Mouse (Mus musculus) heart, adult 2 months (tissue): ENCODE measurements around the gene Ifitm2. TPM values are rescaled to one million over a fixed set of nuclear protein-coding genes. Genes with fewer than 3 reads are reported as not detected.

ENCODE experiments used
- DNase-seq, 2 experiments: peaks; one replicate each; pipeline ENCODE4 v3.0.0; 2021
- H3K27ac ChIP-seq: fragments of 200-600 bp; 2 replicates; pipeline ENCODE4 v1.8.1; 2022
- H3K27me3 ChIP-seq: fragments of 200-500 bp; 2 replicates; pipeline ENCODE4 v1.6.1; 2012; ENCODE audit warnings: mild to moderate bottlenecking, low read length, inconsistent platforms, mixed read lengths; ENCODE audit not compliant: control insufficient read depth, insufficient read depth
- H3K36me3 ChIP-seq: fragments of 200-500 bp; 2 replicates; pipeline ENCODE4 v1.6.1; 2012; ENCODE audit warnings: low read length, inconsistent platforms; ENCODE audit not compliant: control insufficient read depth, insufficient read depth
- H3K4me1 ChIP-seq: fragments of 200-500 bp; 2 replicates; pipeline ENCODE4 v1.6.1; 2011; ENCODE audit warnings: low read length; ENCODE audit not compliant: control insufficient read depth, insufficient read depth
- H3K4me3 ChIP-seq: fragments of 200-600 bp; 2 replicates; pipeline ENCODE4 v1.8.1; 2022
- H3K79me2 ChIP-seq: fragments of 200-500 bp; replicated peaks from 2 replicates; pipeline ENCODE4 v1.6.1; 2012; ENCODE audit warnings: mild to moderate bottlenecking, inconsistent platforms, low read length, moderate library complexity, mixed read lengths; ENCODE audit not compliant: control insufficient read depth, insufficient read depth
- H3K9ac ChIP-seq: fragments of 200-500 bp; 2 replicates; pipeline ENCODE4 v1.6.1; 2012; ENCODE audit warnings: low read depth, mild to moderate bottlenecking, control low read depth, inconsistent platforms, low read length, mixed read lengths
- CTCF ChIP-seq: fragments of 200-600 bp; IDR thresholded peaks from 2 replicates; pipeline ENCODE4 v1.8.1; 2022; ENCODE audit warnings: antibody characterized with exemption, mild to moderate bottlenecking, moderate library complexity
- EP300 ChIP-seq: fragments of 200-500 bp; IDR thresholded peaks from 2 replicates; pipeline ENCODE4 v1.6.1; 2011; ENCODE audit warnings: low read depth, low read length, control low read depth; ENCODE audit not compliant: insufficient read depth
- POLR2A ChIP-seq: fragments of 200-500 bp; IDR thresholded peaks from 2 replicates; pipeline ENCODE4 v1.6.1; 2011; ENCODE audit warnings: mild to moderate bottlenecking, low read depth, low read length, control low read depth; ENCODE audit not compliant: insufficient read depth
- WGBS: fragments of 180-500 bp; shearing (Covaris S2); methylation state at CpG from one replicate; pipeline ENCODE4 v1.1.7; 2018; 5-methylcytosine and 5-hydroxymethylcytosine counted together
- intact Hi-C: fragments of 180-260 bp; cut with DNase I; formaldehyde crosslinking; loops from one replicate; pipeline ENCODE4 v1.15.1; 2025
- polyA plus RNA-seq: library from polyadenylated mRNA; depleted of rRNA; stranded (reverse); fragments of >200 nt; gene quantifications from 2 replicates; pipeline ENCODE4 v1.2.3, GENCODE M21; 2012
- total RNA-seq, 2 experiments: library from RNA; stranded (reverse); gene quantifications; 2 replicates each; pipeline ENCODE4 v1.2.3; 2021

Ifitm2 gene
- total and polyA plus RNA-seq, 3 experiments = 107 to 368 (median 113) TPM

- Histone ChIP-seq H3K4me1 (peaks cover 50% of the 10 kb centered on the region), H3K36me3 (no peaks in the 10 kb centered on the region; the same call in 1 of the 2 replicates), H3K4me3 (peak within 1 kb of the TSS; percentile 38; the same call in 1 of the 2 replicates), H3K27ac (peak within 1 kb of the TSS; percentile 87), H3K79me2 (0 out of 2 replicates have a peak, but pooled peaks cover 2% of the 10 kb centered on the region), H3K27me3 (no peaks in the 10 kb centered on the region), H3K9ac (peak within 1 kb of the TSS; percentile 56)
- intact Hi-C loops = no loop called here
- TF ChIP-seq POLR2A (no peak), EP300 (no peak), CTCF (no peak)
- WGBS = 83% methylated on average over 16 of the region's 16 CpGs
- DNase-seq = no peak
Measured at GRCm38 (mm10) chr7:140949824-140950530, 5.8 kb downstream of the Ifitm2 start, which contains the start of gene Ifitm5. Ifitm5 (minus strand) TSS chr7:140950291.

GRCm38 (mm10) chr7:140949255-140949654 lies 6.5 kb downstream of the Ifitm2 start:
- H3K27ac ChIP-seq = peak overlapping the region; percentile 11
- no peaks in the 10 kb centered on the region for H3K27me3 ChIP-seq
- no peaks in the 10 kb centered on the region; the same call in 1 of the 2 replicates for H3K36me3 ChIP-seq
- peaks cover 50% of the 10 kb centered on the region for H3K4me1 ChIP-seq
- 0 out of 2 replicates have a peak, but pooled peaks cover 2% of the 10 kb centered on the region for H3K79me2 ChIP-seq
- intact Hi-C loops = no loop called here
- no peak for DNase-seq
- H3K9ac ChIP-seq = no peak overlapping the region
- no peak for TF ChIP-seq CTCF
- TF ChIP-seq EP300 = no peak
- TF ChIP-seq POLR2A = no peak
- WGBS = 89% methylated on average over 6 of the region's 6 CpGs
- no peak overlapping the region for H3K4me3 ChIP-seq

GRCm38 (mm10) chr7:140948161-140948560 lies 7.6 kb downstream of the Ifitm2 start:
- peak overlapping the region; percentile 73 for H3K27ac ChIP-seq
- peaks cover 49% of the 10 kb centered on the region for H3K4me1 ChIP-seq
- WGBS = 21% methylated on average over 8 of the region's 8 CpGs
- no peak overlapping the region for H3K4me3 ChIP-seq
- H3K9ac ChIP-seq = no peak overlapping the region
- DNase-seq = peak in 1 of 2 experiments; percentile 32
- no peaks in the 10 kb centered on the region; the same call in 1 of the 2 replicates for H3K36me3 ChIP-seq
- 0 out of 2 replicates have a peak, but pooled peaks cover 2% of the 10 kb centered on the region for H3K79me2 ChIP-seq
- TF ChIP-seq POLR2A = no peak
- TF ChIP-seq EP300 = no peak
- no peak for TF ChIP-seq CTCF
- intact Hi-C loops = no loop called here
- no peaks in the 10 kb centered on the region for H3K27me3 ChIP-seq

GRCm38 (mm10) chr7:140946980-140947379 lies 8.8 kb downstream of the Ifitm2 start:
- H3K9ac ChIP-seq = 0 out of 2 replicates have a peak overlapping the region, but pooled peaks have one; percentile 11
- peak overlapping the region; percentile 73 for H3K27ac ChIP-seq
- 0 out of 2 replicates have a peak, but pooled peaks cover 2% of the 10 kb centered on the region for H3K79me2 ChIP-seq
- TF ChIP-seq EP300 (peak; percentile 84), POLR2A (peak; percentile 52; the same call in 1 of the 2 replicates), CTCF (no peak)
- H3K4me3 ChIP-seq = no peak overlapping the region
- 40% methylated on average over 7 of the region's 7 CpGs for WGBS
- H3K27me3 ChIP-seq = no peaks in the 10 kb centered on the region
- H3K36me3 ChIP-seq = no peaks in the 10 kb centered on the region; the same call in 1 of the 2 replicates
- intact Hi-C loops = no loop called here
- DNase-seq = peak; percentile 39 to 57
- peaks cover 50% of the 10 kb centered on the region for H3K4me1 ChIP-seq

- intact Hi-C loops = no loop called here
- WGBS = 84% methylated on average over 10 of the region's 10 CpGs
Measured at GRCm38 (mm10) chr7:140946311-140946710, 9.5 kb downstream of the Ifitm2 start.

GRCm38 (mm10) chr7:140945247-140945646 lies 10.5 kb downstream of the Ifitm2 start:
- Histone ChIP-seq H3K36me3 (no peaks in the 10 kb centered on the region; the same call in 1 of the 2 replicates), H3K4me3 (no peak overlapping the region), H3K9ac (no peak overlapping the region), H3K27me3 (no peaks in the 10 kb centered on the region), H3K27ac (no peak overlapping the region), H3K79me2 (0 out of 2 replicates have a peak, but pooled peaks cover 2% of the 10 kb centered on the region), H3K4me1 (peaks cover 37% of the 10 kb centered on the region)
- no peak for DNase-seq
- 96% methylated on average over 5 of the region's 5 CpGs for WGBS
- no peak for TF ChIP-seq POLR2A
- TF ChIP-seq CTCF = no peak
- no peak for TF ChIP-seq EP300
- intact Hi-C loops = no loop called here

More at GRCm38 (mm10) chr7:140946311-140946710, 9.5 kb downstream of the Ifitm2 start:
- TF ChIP-seq CTCF = no peak
- TF ChIP-seq POLR2A = no peak
- no peak for TF ChIP-seq EP300
- Histone ChIP-seq H3K27me3 (no peaks in the 10 kb centered on the region), H3K4me3 (no peak overlapping the region), H3K27ac (peak overlapping the region; percentile 73), H3K79me2 (0 out of 2 replicates have a peak, but pooled peaks cover 2% of the 10 kb centered on the region), H3K4me1 (peaks cover 46% of the 10 kb centered on the region), H3K9ac (no peak overlapping the region), H3K36me3 (no peaks in the 10 kb centered on the region; the same call in 1 of the 2 replicates)
- peak in 1 of 2 experiments; percentile 26 for DNase-seq
